Mouse (Mus musculus) cerebellum, adult 2 months (tissue): ENCODE measurements at regions not wholly inside any gene's neighbourhood (a gene's known extent, or its start where the extent isn't known, plus 50 kb on each side); places are given as distances from the start of the nearest gene placed in this dataset.

ENCODE experiments used
- CTCF ChIP-seq: fragments of 200-500 bp; IDR thresholded peaks from 2 replicates; pipeline ENCODE4 v1.5.1; 2011; ENCODE audit warnings: low read depth, mild to moderate bottlenecking, control low read depth, low read length, moderate library complexity, borderline replicate concordance; ENCODE audit not compliant: insufficient read depth
- POLR2A ChIP-seq: fragments of 200-500 bp; IDR thresholded peaks from 2 replicates; pipeline ENCODE4 v1.6.1; 2011; ENCODE audit warnings: low read length, control low read depth, borderline replicate concordance; ENCODE audit not compliant: insufficient read depth

GRCm38 (mm10) chr13:43729617-43730016 is 55.0 kb upstream of the Cd83 start:
- TF ChIP-seq CTCF, result no peak
- TF ChIP-seq POLR2A, result no peak
